In genomic region chr10:80076386-80076785, GRCm38 (mm10) we compare ENCODE assay signal across 20 mouse cellular contexts. TPM values are rescaled to one million over a fixed set of nuclear protein-coding genes. Genes with fewer than 3 reads are reported as not detected.
DNase-seq lines count a peak whose midpoint lies in the region; ATAC-seq and TF ChIP-seq lines count a peak whose summit lies in the region.
"Had no signal": no experiment of that assay in that cellular context is flagged by ENCODE, and none has a peak within 500 bp of the region (broad histone marks: within the 10 kb centered on the region; RNA-seq: fewer than 3 reads in every experiment).

No protein-coding gene starts in this region.

- TF ChIP-seq EP300 in liver, postnatal 0 days (IDR thresholded peaks at IDR 0.05; ENCODE audit: low read depth) = no peak

- in situ Hi-C loops in ES-E14 (cut with MboI; ENCODE audit: low sequenced_read_pairs in 2 of 2, unreplicated experiment in 2 of 2) = no loop called here

- no peaks in the 10 kb centered on the region for H3K9me3 ChIP-seq in ES-E14 (ENCODE audit: control insufficient read depth, insufficient read depth, low read depth, low read length)
- H3K9me3 ChIP-seq in liver, postnatal 0 days (ENCODE audit: low read length) = no peaks in the 10 kb centered on the region
- H3K9me3 ChIP-seq: forebrain, embryonic 12.5 days; G1E; hindbrain, embryonic 10.5 days; midbrain, embryonic 12.5 days had no signal

- H3K9ac ChIP-seq in ES-E14 (ENCODE audit: insufficient read depth, low read depth, low read length, poor library complexity, severe bottlenecking) = no peak overlapping the region
- no peak overlapping the region for H3K9ac ChIP-seq in liver, postnatal 0 days (replicated peaks)
- H3K9ac ChIP-seq: forebrain, embryonic 12.5 days; midbrain, embryonic 12.5 days had no signal

- no peak for TF ChIP-seq CTCF in layer of hippocampus, adult 2 months (conservative IDR thresholded peaks at IDR 0.05)
- TF ChIP-seq CTCF in liver, postnatal 0 days (IDR thresholded peaks at IDR 0.05; ENCODE audit: low read depth) = no peak

- H3K27ac ChIP-seq in layer of hippocampus, adult 2 months = peak overlapping the region; percentile 81; the same call in 1 of the 2 replicates
- 0 out of 2 replicates have a peak overlapping the region, but pooled peaks have one; percentile 2 for H3K27ac ChIP-seq in ES-E14 (ENCODE audit: insufficient read depth, low read depth, low read length, poor library complexity, severe bottlenecking)
- peak overlapping the region; percentile 90 for H3K27ac ChIP-seq in liver, postnatal 0 days (ENCODE audit: low read depth)
- H3K27ac ChIP-seq: forebrain, embryonic 12.5 days; midbrain, embryonic 12.5 days had no signal

- peaks cover 28% of the 10 kb centered on the region; the same call in 1 of the 2 replicates for H3K36me3 ChIP-seq in ES-E14 (ENCODE audit: control insufficient read depth, insufficient read depth, low read length, poor library complexity, severe bottlenecking)
- H3K36me3 ChIP-seq in liver, postnatal 0 days (replicated peaks; ENCODE audit: insufficient read depth, low read length) = peaks cover 42% of the 10 kb centered on the region

- H3K4me2 ChIP-seq in liver, postnatal 0 days (ENCODE audit: low read depth, low read length) = no peak overlapping the region
- H3K4me2 ChIP-seq: forebrain, embryonic 12.5 days; midbrain, embryonic 12.5 days had no signal

- H3K4me1 ChIP-seq in ES-E14 (ENCODE audit: control insufficient read depth in 2 of 2, insufficient read depth in 2 of 2, low read length in 2 of 2, poor library complexity in 1 of 2) = peaks cover 6 to 30% of the 10 kb centered on the region in 2 experiments; a peak in 3 of 4 replicates
- H3K4me1 ChIP-seq in liver, postnatal 0 days (ENCODE audit: insufficient read depth) = peaks cover 47% of the 10 kb centered on the region

- no peaks in the 10 kb centered on the region for H3K27me3 ChIP-seq in liver, postnatal 0 days (ENCODE audit: insufficient read depth, low read length)
- H3K27me3 ChIP-seq: forebrain, embryonic 12.5 days; midbrain, embryonic 12.5 days had no signal

- 93% methylated on average over 4 of the region's 4 CpGs for WGBS in liver, postnatal 0 days (ENCODE audit: insufficient replicate concordance)

- no peak for ATAC-seq in liver, postnatal 0 days

- H3K4me3 ChIP-seq in layer of hippocampus, adult 2 months = no peak overlapping the region
- no peak overlapping the region for H3K4me3 ChIP-seq in ES-E14 (ENCODE audit: insufficient read depth in 1 of 2, low read depth in 1 of 2, low read length in 2 of 2, poor library complexity in 1 of 2, severe bottlenecking in 1 of 2)
- no peak overlapping the region for H3K4me3 ChIP-seq in liver, postnatal 0 days (ENCODE audit: low read depth, low read length)
- H3K4me3 ChIP-seq: forebrain, embryonic 12.5 days; heart, adult 2 months; hindbrain, embryonic 10.5 days; midbrain, embryonic 12.5 days had no signal

- DNase-seq in layer of hippocampus, adult 2 months (ENCODE audit: low spot score in 2 of 2) = no peak
- no peak for DNase-seq in layer of hippocampus, postnatal 36 days
- DNase-seq in 3T3-L1 (ENCODE audit: low read depth, low spot score) (peak; percentile 52), ES-E14 (ENCODE audit: low read depth, low spot score) (no peak)
- DNase-seq in liver, postnatal 0 days = no peak
- DNase-seq in neural tube, embryonic 10.5 days (ENCODE audit: extremely low spot score, low spot score) = no peak
- no peak for DNase-seq in thymus, postnatal 10 days (ENCODE audit: low spot score in 2 of 2)
- DNase-seq: adrenal gland, postnatal 36 days; cerebellum, adult 8-10 months; gastrocnemius, postnatal 25 days; heart, adult 2 months; kidney, adult 18-20 months; lung, adult 18-20 months; lung, postnatal 36 days; spleen, adult 18-20 months; thymus, postnatal 4 days had no signal

TF ChIP-seq in ES-E14, 5 proteins besides CTCF, POLR2A, EP300 and RAD21:
- TF ChIP-seq ZNF384 (IDR thresholded peaks at IDR 0.05; ENCODE audit: low read depth, low read length) = no peak
- no peak for TF ChIP-seq HCFC1 (IDR thresholded peaks at IDR 0.05; ENCODE audit: borderline replicate concordance, insufficient read depth, low read length)
- TF ChIP-seq ZC3H11A (IDR thresholded peaks at IDR 0.05; ENCODE audit: borderline replicate concordance, low read depth, low read length) = no peak
- TF ChIP-seq MAFK (IDR thresholded peaks at IDR 0.05; ENCODE audit: insufficient read depth, low read depth, low read length) = no peak
- no peak for TF ChIP-seq CHD2 (IDR thresholded peaks at IDR 0.05; ENCODE audit: low read depth, low read length)

RNA-seq across cellular contexts. Expression of gene Sbno2, which starts 29.0 kb away (rescaled TPM):
- 10 to 100 TPM; 22.4 to 23.4 TPM for total RNA-seq in layer of hippocampus, adult 2 months (2021)
- total RNA-seq in layer of hippocampus, postnatal 36 days (2021) = 10 to 100 TPM; 17.2 to 20.7 TPM
- total RNA-seq in ES-E14 (2012; rRNA removed) = 36.6 and 49.3 TPM in 2 replicates
- polyA plus RNA-seq in liver, postnatal 0 days (2015; fragmentation: Nextera tagmentation; extraction: Ambion mirVana) = 7.4 and 8.7 TPM in 2 replicates

RNA-seq across cellular contexts. Expression of gene Gpx4, which starts 29.4 kb away (rescaled TPM):
- total RNA-seq in layer of hippocampus, adult 2 months (2021) = 100 to 1,000 TPM; 440 to 464 TPM
- total RNA-seq in layer of hippocampus, postnatal 36 days (2021) = 100 to 1,000 TPM; 445 to 446 TPM
- 1,456 and 1,919 TPM in 2 replicates for total RNA-seq in ES-E14 (2012; rRNA removed)
- 537 and 560 TPM in 2 replicates for polyA plus RNA-seq in liver, postnatal 0 days (2015; fragmentation: Nextera tagmentation; extraction: Ambion mirVana)

RNA-seq across cellular contexts. Expression of gene Polr2e, which starts 36.8 kb away (rescaled TPM):
- total RNA-seq in layer of hippocampus, adult 2 months (2021) = 10 to 100 TPM; 77.8 to 79.1 TPM
- total RNA-seq in layer of hippocampus, postnatal 36 days (2021) = 10 to 100 TPM; 74.8 to 86.0 TPM
- total RNA-seq in ES-E14 (2012; rRNA removed) = 266 and 293 TPM in 2 replicates
- 57.0 and 58.3 TPM in 2 replicates for polyA plus RNA-seq in liver, postnatal 0 days (2015; fragmentation: Nextera tagmentation; extraction: Ambion mirVana)

RNA-seq across cellular contexts. Expression of gene Stk11, which starts 39.2 kb away (rescaled TPM):
- 10 to 100 TPM; 96.8 to 97.7 TPM for total RNA-seq in layer of hippocampus, adult 2 months (2021)
- total RNA-seq in layer of hippocampus, postnatal 36 days (2021) = 10 to 100 TPM; 93.3 to 95.9 TPM
- total RNA-seq in ES-E14 (2012; rRNA removed) = 124 and 141 TPM in 2 replicates
- polyA plus RNA-seq in liver, postnatal 0 days (2015; fragmentation: Nextera tagmentation; extraction: Ambion mirVana) = 9.1 and 11.2 TPM in 2 replicates

RNA-seq across cellular contexts. Expression of gene Arhgap45, which starts 59.9 kb away (rescaled TPM):
- total RNA-seq in layer of hippocampus, adult 2 months (2021) = 1 to 10 TPM; 3.7 to 4.4 TPM
- total RNA-seq in layer of hippocampus, postnatal 36 days (2021) = 1 to 10 TPM; 3.2 to 4.2 TPM
- total RNA-seq in ES-E14 (2012; rRNA removed) = 17.0 and 20.9 TPM in 2 replicates
- polyA plus RNA-seq in liver, postnatal 0 days (2015; fragmentation: Nextera tagmentation; extraction: Ambion mirVana) = 12.1 and 14.2 TPM in 2 replicates

Comparison
In these comparisons a context has a peak if more than half of its experiments do, and no peak if none do; other contexts are left out.
1. H3K27ac ChIP-seq: peak in every context shown above with its lines; median percentile 90 in liver, postnatal 0 days; 81 in layer of hippocampus, adult 2 months; 2 in ES-E14.